Mouse (Mus musculus) right cerebral cortex, postnatal 14 days (tissue): ENCODE data around the gene Gm28635.

Experiments used
- DNase-seq: peaks from one replicate; pipeline ENCODE4 v3.0.0; 2022

The Gm28635 gene

DNA sequence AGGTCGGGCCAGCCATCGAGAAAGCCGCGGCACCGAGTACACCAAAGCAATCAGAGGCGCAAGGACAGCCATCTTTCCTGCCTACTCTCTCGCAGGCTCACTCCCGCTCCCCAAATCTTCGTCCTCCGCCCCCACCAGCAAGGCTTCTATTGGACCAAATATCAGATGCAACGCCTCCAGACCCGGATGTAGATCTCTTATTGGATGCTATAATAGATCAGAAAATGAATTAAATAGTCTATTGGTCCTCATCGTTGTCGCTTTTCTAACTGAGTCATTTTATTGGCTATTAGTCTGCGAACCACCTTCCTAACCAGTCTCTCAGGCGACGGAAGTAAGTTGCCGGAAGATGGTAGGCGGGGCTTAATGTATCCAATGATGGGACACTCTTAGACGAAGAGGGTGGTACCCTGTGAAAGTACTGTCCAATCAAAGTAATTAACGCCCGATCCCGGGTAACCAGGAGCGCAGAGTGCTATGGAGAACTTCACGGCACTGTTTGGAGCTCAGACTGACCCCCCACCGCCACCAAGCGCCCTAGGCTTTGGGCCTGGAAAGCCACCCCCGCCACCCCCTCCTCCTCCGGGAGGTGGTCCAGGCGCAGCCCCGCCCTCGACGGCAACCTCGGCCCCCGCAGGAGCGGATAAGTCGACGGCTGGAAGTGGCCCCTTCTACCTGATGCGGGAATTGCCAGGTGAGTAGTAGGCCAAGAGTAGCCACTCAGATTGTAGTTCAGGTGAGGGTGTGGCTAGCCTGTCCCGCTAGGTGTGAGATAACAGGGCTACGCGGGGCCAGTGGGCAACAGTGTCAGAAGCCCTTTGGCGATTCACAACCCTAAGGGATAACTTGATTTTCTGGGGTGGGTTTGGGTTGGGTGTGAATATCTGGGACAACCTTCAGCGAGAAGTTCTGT, at the start of gene Gm28635, which contains the start of gene Med19:
Gene Gm28635 (minus strand): TSS at position 74 of the 913 bp plus-strand sequence.
Gene Med19 (plus strand): TSS at position 435 of the 913 bp plus-strand sequence.
- DNase-seq: peak; percentile 82

DNA sequence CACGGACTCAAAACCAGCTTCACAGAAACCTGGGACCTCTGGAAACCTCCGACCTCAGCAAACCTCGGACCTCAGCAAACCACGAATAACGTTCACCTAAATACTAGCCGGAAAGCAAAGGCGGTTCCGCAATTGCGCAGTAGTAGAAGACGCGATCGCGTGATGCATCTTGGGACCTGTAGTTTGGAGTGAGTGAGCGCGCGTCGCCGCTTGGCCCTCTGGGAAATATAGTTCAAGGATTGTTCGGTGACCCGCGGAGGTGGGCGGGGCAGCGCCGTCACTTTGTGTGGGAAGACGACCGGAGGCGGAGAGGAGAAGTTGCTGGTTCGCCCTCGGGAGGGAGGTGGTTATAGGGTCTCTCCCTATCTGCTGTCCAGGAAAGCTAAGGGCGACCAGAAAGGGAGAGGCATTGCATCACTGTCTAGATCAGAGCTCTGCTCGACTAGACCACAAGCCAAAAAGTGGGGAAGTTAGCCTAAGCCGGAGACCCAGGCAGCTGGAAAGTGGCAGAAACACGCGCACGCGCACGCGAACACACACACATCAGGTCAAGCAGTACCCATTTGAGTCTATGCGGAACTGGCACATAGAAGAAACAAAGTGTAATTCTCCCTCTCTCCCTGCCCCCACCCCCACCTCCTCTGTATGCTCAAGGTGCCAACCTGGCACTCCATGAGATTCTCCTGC, 49.5 kb upstream of the Gm28635 start, which contains the start of gene Clp1:
Gene Clp1 (minus strand): TSS at position 179 of the 687 bp plus-strand sequence.
- DNase-seq: peak; percentile 92

DNA sequence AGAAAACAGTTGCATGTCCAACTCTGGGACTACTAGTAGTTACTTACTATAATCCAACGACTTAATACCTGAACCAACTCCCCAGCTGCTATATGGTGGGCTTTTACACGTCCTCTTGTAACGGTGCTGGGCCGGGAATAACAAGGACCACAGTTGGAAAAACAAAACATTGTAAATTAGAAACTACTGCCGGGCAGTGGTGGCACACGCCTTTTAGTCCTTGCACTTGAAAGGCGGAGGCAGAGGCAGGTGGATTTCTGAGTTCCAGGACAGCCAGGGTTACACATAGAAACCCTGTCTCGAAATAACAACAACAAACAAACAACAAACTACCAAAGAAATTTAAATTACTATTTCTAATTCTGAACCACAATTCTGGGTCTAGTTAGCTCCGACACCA, 48.9 kb upstream of the Gm28635 start:
- DNase-seq: no peak

DNA sequence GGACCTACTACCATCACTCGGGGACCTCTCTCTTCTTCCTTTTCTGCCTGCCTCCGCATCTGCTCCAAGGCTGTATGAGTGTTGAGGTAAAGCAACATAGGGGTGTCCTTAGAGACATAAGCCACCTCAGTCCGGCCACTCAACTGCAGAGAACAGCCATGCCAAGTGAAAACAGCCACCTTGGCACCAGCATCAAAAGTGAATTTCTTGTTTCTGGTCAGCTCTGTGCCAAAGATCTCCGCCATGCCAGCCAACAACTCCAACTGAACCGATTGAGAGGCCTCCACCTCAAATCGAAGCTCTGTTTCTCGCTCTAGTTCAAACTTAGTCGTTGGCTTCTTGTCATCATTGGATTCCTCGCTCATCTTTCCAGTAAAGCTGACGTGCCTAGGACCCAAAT, 47.9 kb upstream of the Gm28635 start:
- no peak for DNase-seq

DNA sequence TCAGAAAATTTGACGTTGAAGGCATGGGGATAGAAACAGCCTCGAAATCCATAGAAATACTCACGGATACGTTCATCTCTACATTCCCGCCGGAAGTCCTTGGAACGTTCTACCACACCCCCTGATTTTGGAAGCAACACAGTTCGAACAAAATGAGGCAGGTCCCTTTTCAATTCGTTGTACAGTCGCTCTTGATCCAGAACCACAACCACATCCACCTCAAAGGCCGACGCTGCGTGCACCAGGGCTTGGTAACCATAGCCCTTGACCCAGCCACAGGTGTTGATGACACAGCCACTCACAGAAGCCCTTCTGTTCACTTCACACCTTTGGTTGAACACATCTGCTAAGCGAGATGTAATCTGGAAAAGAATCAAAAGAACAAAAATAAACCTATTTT, 46.0 kb upstream of the Gm28635 start:
- DNase-seq: no peak

DNA sequence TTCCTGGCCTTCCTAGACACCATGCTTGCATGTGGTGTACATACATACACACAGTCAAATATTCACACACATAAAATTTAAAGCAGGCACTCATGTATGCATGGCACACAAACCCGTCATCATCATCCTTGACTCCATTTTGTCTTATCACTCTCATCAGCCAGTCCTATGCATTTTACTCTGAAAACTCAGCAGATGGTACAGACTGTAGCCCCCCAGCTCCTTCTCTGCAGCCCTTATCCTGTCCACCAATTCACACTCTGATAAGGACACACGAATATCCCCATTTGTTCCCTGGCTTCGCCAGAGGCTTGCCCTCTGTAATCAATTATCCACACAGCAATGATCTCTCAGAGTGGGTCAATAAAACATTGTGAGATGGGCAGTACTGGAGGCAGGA, 43.3 kb upstream of the Gm28635 start:
- no peak for DNase-seq

DNA sequence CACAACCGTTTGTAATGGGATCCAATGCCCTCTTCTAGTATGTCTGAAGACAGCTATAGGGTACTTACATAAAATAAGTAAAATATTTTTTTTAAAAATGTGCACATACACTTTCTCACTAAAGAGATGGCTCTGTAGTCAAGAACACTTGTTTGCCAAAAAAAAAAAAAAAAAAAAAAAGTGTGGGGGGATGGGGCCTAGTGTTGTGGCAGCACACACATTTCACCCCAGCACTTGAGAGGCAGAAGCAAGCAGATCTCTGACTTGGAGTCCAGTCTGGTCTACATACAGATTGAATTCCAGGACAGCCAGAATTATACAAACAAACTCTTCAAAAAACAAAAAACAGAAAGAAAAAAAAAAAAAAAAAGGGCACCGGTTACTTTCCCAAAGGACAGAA, 42.9 kb upstream of the Gm28635 start:
- DNase-seq: no peak

DNA sequence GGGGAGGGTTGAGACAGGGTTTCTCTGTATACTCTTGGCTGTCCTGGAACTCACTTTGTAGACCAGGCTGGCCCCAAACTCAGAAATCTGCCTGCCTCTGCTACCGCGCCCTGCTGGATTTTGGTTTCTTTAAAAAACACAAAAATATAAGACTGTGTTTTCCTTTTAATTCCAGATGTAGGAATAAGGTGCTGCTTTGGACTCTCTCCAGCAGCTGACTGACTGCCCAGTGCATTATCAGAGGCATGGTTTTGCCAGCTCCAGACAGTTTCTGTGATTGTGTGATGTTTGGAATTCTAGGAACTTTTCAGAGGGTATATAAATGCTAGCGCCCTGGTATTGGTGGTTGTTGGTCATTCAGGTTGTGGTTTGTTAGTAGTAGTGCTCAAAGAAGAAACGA, 39.5 kb upstream of the Gm28635 start:
- no peak for DNase-seq

DNA sequence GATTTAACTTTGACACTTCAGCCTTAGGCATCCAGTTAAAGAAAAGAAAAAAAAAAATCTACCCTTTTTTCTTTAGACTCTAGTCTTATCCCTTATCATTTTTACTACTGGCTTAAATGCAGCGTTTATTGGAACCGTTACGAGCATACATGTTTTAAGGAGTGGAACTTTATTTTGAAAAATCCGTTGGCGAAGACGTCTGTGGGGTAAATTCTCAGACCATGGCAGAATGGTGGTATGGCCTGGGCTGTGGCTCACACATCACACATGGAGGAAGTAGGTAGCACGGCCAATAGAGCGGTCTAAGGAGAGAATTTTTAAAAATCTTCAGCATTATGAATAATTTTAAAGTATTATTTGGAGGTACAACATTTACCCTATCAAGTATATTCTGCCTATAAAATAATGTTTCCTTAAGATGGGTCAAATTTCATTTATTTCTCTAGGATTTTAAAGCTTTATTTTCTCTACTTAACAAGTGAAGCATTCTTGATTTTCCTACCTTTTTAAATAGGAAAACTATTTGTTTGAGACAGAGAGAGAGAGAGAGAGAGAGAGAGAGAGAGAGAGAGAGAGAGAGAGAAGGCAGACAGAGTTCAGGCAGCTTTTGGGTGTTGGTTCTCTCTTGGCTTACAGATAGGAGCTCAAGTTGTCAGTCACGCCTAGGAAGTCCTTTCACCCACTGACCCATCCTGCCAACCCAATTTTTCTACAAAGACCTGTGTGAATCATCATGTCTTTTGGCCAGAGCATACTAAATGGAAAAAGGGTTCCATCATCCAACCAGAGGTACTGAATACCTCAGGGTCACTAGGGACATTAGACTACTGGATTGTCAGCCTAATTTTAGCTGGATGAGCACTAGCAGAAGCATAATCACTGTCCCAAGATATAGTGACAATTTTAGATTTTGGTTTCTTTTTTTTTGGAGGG, 38.8 kb upstream of the Gm28635 start:
- no peak for DNase-seq

DNA sequence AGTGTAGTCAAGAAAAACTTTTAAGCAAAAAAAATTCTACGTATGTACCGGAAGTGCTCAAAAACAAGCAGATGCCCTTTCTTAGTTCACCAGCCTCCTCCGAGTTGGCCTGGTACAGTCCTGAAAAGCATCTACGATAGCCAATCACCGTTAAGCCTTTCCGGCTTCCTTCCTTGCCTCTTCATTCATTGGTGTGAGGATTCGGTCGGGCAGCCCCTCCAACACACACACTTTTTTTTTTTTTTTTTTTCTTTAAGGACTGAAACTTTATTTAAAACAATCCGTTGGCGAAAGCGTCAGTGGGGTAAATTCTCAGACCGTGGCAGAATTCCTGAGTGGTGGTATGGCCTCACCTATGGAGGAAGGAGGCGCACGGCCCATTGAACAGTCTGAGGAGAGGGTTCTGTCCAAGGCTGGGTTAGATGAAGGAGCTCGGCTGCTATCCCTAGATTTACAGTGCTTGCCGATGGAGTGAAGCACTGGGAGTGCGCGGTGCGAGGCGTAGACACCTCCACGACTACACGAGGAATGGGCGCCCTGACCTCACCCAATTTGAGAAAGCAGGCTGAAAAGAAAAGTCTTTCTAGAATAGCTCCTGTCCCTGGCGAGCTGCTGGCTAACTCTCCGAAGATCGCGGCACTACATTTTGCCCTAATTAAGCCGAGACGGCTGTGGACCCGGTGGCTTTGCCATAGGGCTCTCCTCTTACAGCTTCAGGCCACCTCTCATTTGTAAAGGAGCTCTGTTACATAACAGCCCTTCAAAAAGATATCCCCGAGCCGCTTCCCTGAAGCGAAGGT, 37.9 kb upstream of the Gm28635 start:
- peak; percentile 60 for DNase-seq

DNA sequence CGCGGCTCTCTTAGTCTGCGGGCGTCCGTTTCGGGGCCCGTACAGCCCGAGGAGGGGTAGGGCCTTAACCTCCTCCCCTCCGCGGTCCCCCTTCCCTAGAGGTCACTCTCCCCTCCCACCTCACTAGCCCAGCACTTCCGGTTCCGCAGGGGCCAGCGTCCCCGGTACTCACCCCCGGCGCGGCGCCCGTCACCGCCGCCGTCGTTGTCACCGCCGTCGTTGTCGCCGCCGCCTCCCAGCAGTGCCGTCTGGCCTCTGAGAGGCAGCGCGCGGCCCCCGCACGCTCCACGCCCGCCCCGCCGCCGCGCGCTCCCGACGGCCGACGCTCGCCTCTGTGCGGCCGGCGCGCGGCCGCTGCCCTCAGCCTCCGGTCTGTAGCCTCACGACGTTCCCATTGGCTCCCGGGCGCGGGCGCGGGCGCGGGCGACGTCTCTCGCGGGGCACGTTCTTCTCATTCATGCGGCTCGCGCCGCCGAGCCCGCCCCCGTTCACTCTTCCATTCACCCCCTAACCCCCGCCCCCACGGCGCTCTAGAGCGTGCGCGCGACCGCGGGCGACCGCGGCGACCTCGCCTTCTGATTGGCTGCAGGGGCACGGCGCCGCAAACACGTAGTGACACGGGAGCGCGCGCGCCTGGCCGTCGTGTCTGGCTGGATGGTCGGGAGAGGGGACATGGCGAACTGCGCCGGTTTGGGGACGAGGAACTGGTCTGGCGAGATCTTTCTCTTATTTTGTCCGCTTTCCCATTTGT, 37.1 kb upstream of the Gm28635 start, which contains the start of gene Zdhhc5:
Gene Zdhhc5 (minus strand): TSS at position 370 of the 751 bp plus-strand sequence.
- DNase-seq: peak; percentile 99

DNA sequence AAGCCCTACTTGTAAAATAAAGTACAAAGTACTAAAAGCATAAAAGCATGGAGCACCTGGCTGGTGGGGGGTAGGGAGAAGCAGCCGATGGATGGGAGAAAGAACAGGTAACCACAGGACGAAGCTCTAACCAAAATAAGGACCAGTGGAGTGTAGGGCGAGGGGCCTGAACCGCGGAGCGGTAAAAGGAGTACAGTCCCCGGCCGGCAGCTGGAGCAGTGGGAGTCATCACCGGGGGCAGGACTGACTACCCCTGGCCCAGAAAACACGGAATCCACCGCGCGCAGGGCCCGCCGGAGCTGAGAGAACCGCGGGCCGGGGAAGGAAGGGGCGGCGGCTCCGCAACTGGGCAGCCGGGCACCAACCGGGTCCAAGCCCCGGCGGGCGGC, 36.6 kb upstream of the Gm28635 start:
- no peak for DNase-seq

DNA sequence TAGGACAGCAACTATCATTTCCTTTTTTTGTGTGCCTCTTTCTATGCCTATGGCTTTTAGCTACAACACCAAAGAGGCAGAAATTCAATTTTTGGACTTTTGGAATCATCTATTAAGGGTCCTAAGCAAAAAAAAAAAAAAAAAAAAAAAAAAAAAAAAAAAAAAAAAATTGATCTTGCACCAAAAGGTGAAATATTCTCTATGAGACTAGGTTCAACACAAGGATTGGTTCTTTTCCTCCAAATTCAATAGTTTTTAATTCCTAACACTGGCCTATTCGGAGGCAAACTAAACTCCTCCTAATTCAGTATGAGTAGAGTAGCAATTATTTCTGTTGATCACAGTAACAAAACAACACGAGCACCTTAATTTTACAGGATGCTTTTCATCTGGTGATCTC, 34.1 kb upstream of the Gm28635 start:
- no peak for DNase-seq

DNA sequence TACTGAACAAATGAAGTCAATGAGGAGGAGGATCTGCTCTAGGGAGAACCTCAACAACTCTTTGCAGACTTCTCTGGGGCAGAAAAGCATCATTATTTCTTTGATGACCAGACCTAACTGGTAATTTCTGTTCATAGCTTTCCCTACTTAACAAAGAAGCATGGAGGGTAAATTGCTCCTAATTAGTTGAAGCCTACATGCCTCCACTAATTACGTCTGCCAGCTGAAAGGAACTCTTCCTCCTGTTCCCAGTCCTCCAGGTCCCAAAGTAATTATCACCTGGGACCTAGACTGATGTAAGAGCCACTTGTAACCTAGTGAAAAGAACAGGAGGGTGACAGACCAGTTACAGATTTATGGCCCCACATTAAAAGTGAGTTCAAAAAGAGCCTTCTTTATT, 29.7 kb upstream of the Gm28635 start:
- no peak for DNase-seq

DNA sequence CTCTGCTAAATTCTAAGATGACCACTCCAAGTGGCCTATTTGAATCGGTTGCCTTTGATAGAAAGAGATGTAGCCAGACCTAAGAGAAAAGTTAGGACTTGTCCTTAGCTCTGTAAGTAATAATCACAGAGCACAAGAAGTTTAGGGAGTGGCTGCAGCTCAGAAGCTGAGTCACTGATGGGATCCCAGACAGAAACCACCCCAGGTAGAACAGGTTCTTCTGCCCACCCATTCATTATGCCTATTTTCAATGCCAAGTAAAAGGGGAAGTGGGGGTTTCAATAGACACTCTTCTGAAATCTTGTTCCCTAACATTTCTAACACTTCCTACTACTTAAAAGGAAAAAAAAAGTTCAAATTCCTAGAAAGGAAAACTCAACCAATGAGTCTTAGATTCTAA, 27.5 kb upstream of the Gm28635 start:
- no peak for DNase-seq

DNA sequence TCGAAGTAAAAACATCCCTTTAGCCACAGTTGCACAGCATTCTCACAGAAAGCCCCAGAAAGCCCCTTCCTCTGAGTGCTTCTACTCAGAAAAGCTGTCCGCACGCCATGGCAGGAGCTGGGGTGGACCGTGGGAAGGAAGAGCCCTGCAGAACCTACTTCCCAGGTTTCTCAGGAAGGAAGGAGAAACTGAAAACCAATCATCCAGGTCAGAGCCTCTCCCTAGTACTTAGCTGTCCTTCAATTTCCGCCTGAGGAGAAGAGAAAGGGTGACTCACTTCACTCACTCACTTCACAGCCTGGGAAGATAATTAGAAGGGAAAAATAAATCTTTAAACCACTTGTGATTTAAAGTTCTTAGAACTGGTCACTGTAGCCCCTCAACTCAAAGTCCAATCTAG, 26.5 kb upstream of the Gm28635 start:
- DNase-seq: no peak

DNA sequence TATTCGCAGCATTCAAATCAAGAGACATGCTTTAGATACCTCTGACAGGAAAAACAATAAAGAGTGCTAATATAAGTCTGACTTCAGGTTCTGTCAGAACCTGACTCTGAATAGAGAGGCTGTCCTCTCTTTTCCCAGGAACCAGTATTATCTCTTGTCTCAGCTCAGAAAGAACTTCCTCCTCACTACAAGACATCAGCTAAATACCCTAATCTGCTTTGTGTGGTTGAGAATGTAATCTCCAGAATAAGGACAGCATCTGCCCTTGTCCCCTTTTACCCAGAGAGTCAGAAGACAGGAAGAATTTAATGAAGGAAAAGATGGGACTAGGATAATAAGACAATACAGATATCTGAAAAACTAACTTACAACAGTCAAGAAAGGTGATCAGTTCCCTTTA, 25.7 kb upstream of the Gm28635 start:
- no peak for DNase-seq

DNA sequence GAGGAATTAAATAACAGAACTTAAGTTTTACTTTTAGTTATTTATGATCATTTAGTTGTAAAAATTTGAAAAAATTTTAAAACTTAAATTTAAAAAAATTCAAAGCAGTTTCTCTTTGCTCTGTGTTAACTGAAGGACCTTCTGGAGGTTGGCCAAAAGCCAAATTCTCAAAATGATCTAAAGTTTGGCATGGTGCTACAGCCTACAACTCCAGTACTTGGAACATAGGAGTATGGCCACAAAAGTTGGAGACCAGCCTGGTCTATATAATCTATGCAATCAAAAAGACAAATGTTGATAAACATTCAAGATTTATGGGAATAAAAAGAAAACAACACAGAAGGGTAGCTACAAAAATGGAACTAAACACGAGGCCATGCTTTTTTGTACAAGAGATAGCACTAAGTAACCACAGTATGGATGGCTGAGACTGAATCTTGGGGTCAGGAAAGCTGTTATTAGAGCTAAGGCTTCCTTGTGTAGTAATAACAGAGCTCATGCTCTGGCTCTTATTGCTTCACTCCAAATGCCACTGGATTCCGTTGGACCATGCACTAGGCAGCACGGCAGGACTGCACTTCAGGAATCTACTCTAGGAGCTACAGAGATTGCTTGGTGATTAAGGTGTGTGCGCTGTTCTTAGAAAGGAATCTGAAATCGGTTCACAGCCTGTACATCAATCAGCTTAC, 17.3 kb upstream of the Gm28635 start:
- no peak for DNase-seq

DNA sequence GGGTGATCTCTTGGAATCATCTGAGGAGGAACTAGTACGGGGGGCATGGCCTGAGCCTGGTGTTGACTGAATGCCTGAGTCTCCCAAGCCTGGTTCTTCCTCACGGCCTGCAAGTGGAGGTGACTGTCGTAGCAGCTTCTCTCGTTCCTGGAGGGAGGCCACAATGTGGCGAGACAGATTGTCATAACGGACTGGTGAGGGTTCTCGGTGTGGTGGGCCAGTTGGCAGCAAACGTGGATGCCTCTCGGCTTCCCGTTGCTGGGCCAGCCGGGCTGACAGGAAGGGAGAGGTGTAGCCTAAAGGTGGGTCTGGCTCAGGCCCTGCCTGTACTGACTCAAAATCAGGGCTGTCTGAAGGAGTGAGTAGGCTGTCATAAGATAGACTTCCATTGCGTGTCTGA, 12.2 kb upstream of the Gm28635 start:
- no peak for DNase-seq

DNA sequence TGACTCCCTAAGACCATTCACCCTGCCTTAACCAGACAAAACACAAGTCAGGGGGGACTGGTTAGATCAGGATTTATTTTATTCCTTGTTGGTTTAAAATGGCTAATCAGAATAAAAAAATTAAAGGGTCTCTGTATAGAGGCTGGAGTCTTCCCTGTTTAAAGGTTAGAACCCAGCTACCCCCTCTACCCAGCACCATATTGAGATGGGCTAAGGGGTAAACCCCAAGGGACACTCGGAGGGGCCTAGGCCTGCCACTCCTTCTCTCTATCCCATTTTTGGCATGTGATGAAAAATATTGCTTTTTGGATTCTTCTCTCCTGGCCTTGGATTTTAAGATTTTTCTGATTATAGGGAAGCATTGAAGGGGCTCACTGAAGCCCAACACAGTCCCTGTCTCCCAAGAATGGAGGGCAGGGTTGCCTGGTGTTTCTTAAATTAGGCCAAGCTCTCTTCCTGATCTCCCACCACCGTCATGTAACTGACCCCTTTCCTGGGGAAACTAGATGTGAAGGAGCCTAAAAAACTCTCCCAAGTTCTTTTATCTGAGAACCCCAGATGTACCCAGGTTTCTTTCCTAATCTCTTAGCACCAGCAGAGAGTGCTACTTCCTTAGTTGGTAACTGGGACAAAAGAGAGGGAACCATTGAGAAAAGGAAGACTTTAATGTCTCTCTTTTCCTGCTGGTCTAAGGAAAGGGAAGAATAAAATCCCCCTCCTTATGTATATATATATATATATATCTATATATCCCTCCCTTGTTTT, 10.4 kb upstream of the Gm28635 start:
- no peak for DNase-seq
